Mouse (Mus musculus): ENCODE data around the gene Vmn1r19. TPM values are rescaled to one million over a fixed set of nuclear protein-coding genes. Genes with fewer than 3 reads are reported as not detected.
"Not testable (repeated sequence)": the region's sequence is repeated elsewhere in the genome, so short reads cannot be mapped to it uniquely, and the experiment has no call there.

The Vmn1r19 gene
- not detected in 2 replicates for polyA plus RNA-seq (2016; fragmentation: Nextera tagmentation; extraction: Ambion mirVana)

DNA sequence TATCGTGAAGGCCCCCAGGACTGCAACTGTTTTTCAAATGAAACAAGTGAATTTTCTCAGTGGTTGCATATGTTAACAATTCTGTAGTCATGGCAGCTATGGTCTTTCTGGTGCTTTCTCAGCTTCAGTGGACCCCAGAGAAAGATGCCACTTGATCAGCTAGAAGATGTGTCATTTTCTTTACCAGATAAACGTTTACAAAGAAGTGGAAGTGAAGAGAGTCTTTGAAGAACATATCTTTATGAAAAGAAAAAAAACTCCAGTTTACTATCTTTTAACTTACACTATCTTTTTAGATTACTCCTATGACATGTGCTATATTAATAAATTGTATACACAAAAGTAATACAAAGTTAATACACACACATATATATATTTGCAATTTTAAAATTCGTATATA, at the start of gene Vmn1r19:
TSS of gene Vmn1r19 (plus strand) at position 301 of the 400 bp plus-strand sequence.
- not testable (repeated sequence) for ATAC-seq; H3K9ac ChIP-seq; H3K4me1 ChIP-seq; H3K27me3 ChIP-seq (replicated peaks); H3K9me3 ChIP-seq (replicated peaks); H3K4me2 ChIP-seq; H3K4me3 ChIP-seq; H3K36me3 ChIP-seq; H3K27ac ChIP-seq
- 38% methylated on average over 3 of the region's 3 CpGs for WGBS (ENCODE audit: insufficient replicate concordance)

DNA sequence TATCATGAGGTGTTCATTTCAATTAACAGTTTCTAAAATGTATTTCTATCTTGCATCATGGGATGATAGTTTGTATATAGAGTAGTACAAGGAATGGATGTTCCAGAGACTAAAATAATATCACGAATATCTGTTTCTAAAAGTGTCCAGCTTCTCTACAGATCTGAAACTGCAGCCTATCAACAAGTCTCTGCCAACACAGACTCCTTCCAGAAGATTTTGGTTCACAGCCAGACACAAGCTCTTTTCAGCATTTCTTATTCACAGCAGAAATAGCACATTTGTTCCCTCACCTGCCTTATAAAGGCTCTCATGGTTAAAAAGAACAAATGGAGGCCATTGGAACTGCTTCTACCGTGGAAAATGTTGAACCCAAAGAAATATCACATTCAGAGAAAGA, 46.7 kb upstream of the Vmn1r19 start:
- H3K9ac ChIP-seq, result no peak overlapping the region

DNA sequence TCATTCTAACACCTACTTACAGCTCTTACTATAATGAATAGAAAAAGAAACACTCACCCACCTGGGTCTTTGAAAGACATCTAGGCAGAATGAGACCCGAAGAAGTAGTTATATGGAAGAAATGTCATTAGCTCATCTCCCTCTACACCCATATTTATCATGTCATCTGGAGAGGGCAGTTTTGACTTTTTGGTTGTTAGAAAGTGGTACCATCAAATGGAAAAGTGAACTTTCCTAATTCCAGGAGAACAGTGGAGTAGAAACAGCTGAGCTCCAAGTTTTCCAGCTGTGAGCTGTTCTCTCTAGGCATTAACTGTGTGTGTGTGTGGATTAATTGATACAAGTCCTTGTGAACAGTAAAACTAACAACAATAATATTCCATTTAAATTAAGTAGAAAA, 40.0 kb upstream of the Vmn1r19 start, which contains the start of gene Vmn1r17:
TSS of gene Vmn1r17 (minus strand) at position 101 of the 400 bp plus-strand sequence.
- no peak within 1 kb of the TSS for H3K4me2 ChIP-seq
- no peak within 1 kb of the TSS for H3K9ac ChIP-seq
- WGBS (ENCODE audit: insufficient replicate concordance), result 71% methylated on average over 1 of the region's 1 CpGs

More for the DNA sequence above, 46.7 kb upstream of the Vmn1r19 start:
- Histone ChIP-seq H3K36me3 (no peaks in the 10 kb centered on the region), H3K9me3 (replicated peaks) (no peaks in the 10 kb centered on the region), H3K27ac (no peak overlapping the region), H3K4me2 (no peak overlapping the region), H3K4me3 (no peak overlapping the region), H3K27me3 (replicated peaks) (no peaks in the 10 kb centered on the region), H3K4me1 (no peaks in the 10 kb centered on the region)
- no peak for ATAC-seq
- WGBS (ENCODE audit: insufficient replicate concordance), result 52% methylated on average over 2 of the region's 2 CpGs

DNA sequence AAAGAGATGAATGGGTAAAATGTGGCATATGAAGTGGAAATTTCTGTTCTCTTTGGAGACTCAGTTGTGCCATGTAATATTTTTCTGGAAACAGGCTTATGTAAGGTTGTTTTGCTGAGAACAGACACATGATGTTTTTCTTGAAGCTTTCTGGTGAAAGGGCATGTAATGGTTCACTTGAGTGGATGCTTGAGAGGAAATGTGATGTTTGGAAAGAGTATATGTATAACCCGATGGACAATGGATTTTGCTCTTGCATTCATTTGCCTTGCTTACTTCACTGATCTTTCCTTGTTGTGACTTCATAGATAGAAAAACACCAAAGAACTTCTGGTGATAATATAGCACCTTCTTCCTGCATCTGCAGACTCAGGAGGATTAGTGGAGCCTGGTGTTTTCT, 37.7 kb upstream of the Vmn1r19 start:
- not testable (repeated sequence) for H3K4me3 ChIP-seq; H3K27me3 ChIP-seq (replicated peaks); H3K36me3 ChIP-seq; H3K9me3 ChIP-seq (replicated peaks); ATAC-seq; H3K9ac ChIP-seq; H3K4me1 ChIP-seq; H3K4me2 ChIP-seq; H3K27ac ChIP-seq
- 72% methylated on average over 1 of the region's 1 CpGs for WGBS (ENCODE audit: insufficient replicate concordance)

More for the DNA sequence above, 40.0 kb upstream of the Vmn1r19 start, which contains the start of gene Vmn1r17:
- Histone ChIP-seq H3K36me3 (no peaks in the 10 kb centered on the region), H3K4me1 (no peaks in the 10 kb centered on the region), H3K27ac (no peak within 1 kb of the TSS), H3K27me3 (replicated peaks) (no peaks in the 10 kb centered on the region), H3K9me3 (replicated peaks) (no peaks in the 10 kb centered on the region), H3K4me3 (no peak within 1 kb of the TSS)
- no peak for ATAC-seq

GRCm38 (mm10) chr6:57367496-57367895, 36.1 kb upstream of the Vmn1r19 start:
- no peaks in the 10 kb centered on the region for H3K36me3 ChIP-seq
- no peak overlapping the region for H3K27ac ChIP-seq
- H3K4me3 ChIP-seq, result no peak overlapping the region
- no peak for ATAC-seq
- WGBS (ENCODE audit: insufficient replicate concordance), result 67% methylated on average over 1 of the region's 1 CpGs
- H3K9ac ChIP-seq, result no peak overlapping the region
- H3K9me3 ChIP-seq (replicated peaks), result no peaks in the 10 kb centered on the region
- no peaks in the 10 kb centered on the region for H3K4me1 ChIP-seq
- no peaks in the 10 kb centered on the region for H3K27me3 ChIP-seq (replicated peaks)
- no peak overlapping the region for H3K4me2 ChIP-seq

DNA sequence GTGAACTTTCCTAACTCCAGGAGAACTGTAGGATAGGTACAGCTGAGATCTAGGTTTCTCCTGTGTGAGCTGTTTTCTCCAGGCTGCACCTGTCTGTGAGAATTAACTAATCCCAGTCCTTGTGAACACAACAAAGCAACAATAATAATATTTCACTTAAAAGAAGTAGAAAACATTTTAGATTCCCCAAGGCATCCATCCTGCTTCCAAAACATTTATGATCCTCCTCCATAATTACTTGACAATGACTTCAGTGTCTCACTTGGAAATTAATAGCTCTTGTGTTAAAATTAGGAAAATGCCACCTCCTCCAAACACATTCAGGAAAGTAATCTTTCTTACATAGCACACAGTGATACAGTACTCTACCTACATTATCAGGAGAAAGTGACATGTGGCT, 7.9 kb upstream of the Vmn1r19 start, which contains the start of gene Vmn1r18:
TSS of gene Vmn1r18 (minus strand) at position 101 of the 400 bp plus-strand sequence.
- Histone ChIP-seq H3K4me2 (no peak within 1 kb of the TSS), H3K36me3 (no peaks in the 10 kb centered on the region)
- no peak for ATAC-seq

GRCm38 (mm10) chr6:57428630-57429029, 25.1 kb downstream of the Vmn1r19 start, which contains the start of gene Vmn1r20:
Gene Vmn1r20, plus strand, starts transcription at chr6:57428930.
- Histone ChIP-seq H3K9ac (no peak within 1 kb of the TSS), H3K36me3 (no peaks in the 10 kb centered on the region), H3K4me1 (no peaks in the 10 kb centered on the region), H3K27me3 (replicated peaks) (no peaks in the 10 kb centered on the region), H3K9me3 (replicated peaks) (no peaks in the 10 kb centered on the region), H3K4me3 (no peak within 1 kb of the TSS), H3K4me2 (no peak within 1 kb of the TSS), H3K27ac (no peak within 1 kb of the TSS)
- ATAC-seq, result no peak
- 33% methylated on average over 1 of the region's 1 CpGs for WGBS (ENCODE audit: insufficient replicate concordance)

More for the DNA sequence above, 7.9 kb upstream of the Vmn1r19 start, which contains the start of gene Vmn1r18:
- H3K27ac ChIP-seq, result no peak within 1 kb of the TSS
- no peaks in the 10 kb centered on the region for H3K27me3 ChIP-seq (replicated peaks)
- H3K9me3 ChIP-seq (replicated peaks), result no peaks in the 10 kb centered on the region
- no peak within 1 kb of the TSS for H3K4me3 ChIP-seq
- H3K4me1 ChIP-seq, result no peaks in the 10 kb centered on the region
- H3K9ac ChIP-seq, result no peak within 1 kb of the TSS

DNA sequence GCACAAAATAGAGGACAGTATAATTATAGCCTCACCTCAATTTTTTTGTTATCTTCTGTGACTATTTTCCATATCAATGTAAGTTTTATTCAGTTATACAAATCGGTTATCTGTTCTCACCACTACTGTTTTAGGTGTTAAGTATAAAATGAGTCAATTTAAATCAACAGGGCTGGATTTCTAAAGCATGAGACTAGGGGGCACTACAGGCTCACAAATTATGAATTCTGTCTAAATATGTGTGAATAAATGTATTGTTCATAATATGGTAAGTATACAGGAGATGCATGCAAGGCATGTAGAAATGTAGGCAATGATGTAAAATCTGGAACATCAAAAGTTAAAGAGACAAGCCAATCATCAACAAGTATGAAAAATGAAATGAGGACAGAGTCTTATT, 27.6 kb downstream of the Vmn1r19 start:
- Histone ChIP-seq H3K4me3 (no peak overlapping the region), H3K4me2 (no peak overlapping the region), H3K27me3 (replicated peaks) (no peaks in the 10 kb centered on the region), H3K4me1 (no peaks in the 10 kb centered on the region), H3K9ac (no peak overlapping the region), H3K9me3 (replicated peaks) (no peaks in the 10 kb centered on the region), H3K36me3 (no peaks in the 10 kb centered on the region), H3K27ac (no peak overlapping the region)
- ATAC-seq, result no peak
- WGBS (ENCODE audit: insufficient replicate concordance), result 63% methylated on average over 1 of the region's 1 CpGs

Other genes starting within 250 kb of the Vmn1r19 start
- gene Vmn1r12, start 246.9 kb upstream of the Vmn1r19 start, polyA plus RNA-seq (2016; fragmentation: Nextera tagmentation; extraction: Ambion mirVana), result not detected in 2 replicates
- gene Vmn1r13, start 200.5 kb upstream of the Vmn1r19 start, polyA plus RNA-seq (2016; fragmentation: Nextera tagmentation; extraction: Ambion mirVana), result not detected in 2 replicates
- not detected in 2 replicates for gene Vmn1r14, start 172.1 kb upstream of the Vmn1r19 start, polyA plus RNA-seq (2016; fragmentation: Nextera tagmentation; extraction: Ambion mirVana)
- not detected in 2 replicates for gene Vmn1r15, start 145.8 kb upstream of the Vmn1r19 start, polyA plus RNA-seq (2016; fragmentation: Nextera tagmentation; extraction: Ambion mirVana)
- gene Vmn1r16, start 74.3 kb upstream of the Vmn1r19 start, polyA plus RNA-seq (2016; fragmentation: Nextera tagmentation; extraction: Ambion mirVana), result not detected in 2 replicates
- not detected in 2 replicates for gene Vmn1r17, start 40.1 kb upstream of the Vmn1r19 start, polyA plus RNA-seq (2016; fragmentation: Nextera tagmentation; extraction: Ambion mirVana)
- not detected in 2 replicates for gene Vmn1r18, start 8.0 kb upstream of the Vmn1r19 start, polyA plus RNA-seq (2016; fragmentation: Nextera tagmentation; extraction: Ambion mirVana)
- not detected in 2 replicates for gene Vmn1r20, start 25.1 kb downstream of the Vmn1r19 start, polyA plus RNA-seq (2016; fragmentation: Nextera tagmentation; extraction: Ambion mirVana)
- gene Ppm1k, start 131.7 kb downstream of the Vmn1r19 start, polyA plus RNA-seq (2016; fragmentation: Nextera tagmentation; extraction: Ambion mirVana), result 2.2 and 2.9 TPM in 2 replicates
- 2.9 and 3.8 TPM in 2 replicates for gene Herc6, start 177.2 kb downstream of the Vmn1r19 start, polyA plus RNA-seq (2016; fragmentation: Nextera tagmentation; extraction: Ambion mirVana)